Mouse (Mus musculus) hindbrain, embryonic 13.5 days (tissue): ENCODE data around the gene Rhog. TPM values are rescaled to one million over a fixed set of nuclear protein-coding genes. Genes with fewer than 3 reads are reported as not detected.
"Not testable (repeated sequence)": the region's sequence is repeated elsewhere in the genome, so short reads cannot be mapped to it uniquely, and the experiment has no call there.

Experiments used
- ATAC-seq: fragments of 200-750 bp; cut with Nextera tagmentation; 2 replicates; pipeline ENCODE4 v1.8.0; 2017; ENCODE audit warnings: moderate TSS enrichment; ENCODE audit not compliant: low FRiP score
- H3K27ac ChIP-seq: fragments of 300-500 bp; sonication (generic); 2 replicates; pipeline ENCODE4 v1.5.1; 2015; ENCODE audit warnings: inconsistent platforms, mild to moderate bottlenecking, moderate library complexity
- H3K27me3 ChIP-seq: fragments of 300-500 bp; sonication (generic); 2 replicates; pipeline ENCODE4 v1.6.1; 2015; ENCODE audit warnings: mild to moderate bottlenecking, inconsistent platforms
- H3K36me3 ChIP-seq: fragments of 300-500 bp; sonication (generic); 2 replicates; pipeline ENCODE4 v1.6.1; 2015; ENCODE audit warnings: mild to moderate bottlenecking, inconsistent platforms
- H3K4me1 ChIP-seq: fragments of 300-500 bp; sonication (generic); replicated peaks from 2 replicates; pipeline ENCODE4 v1.6.1; 2015; ENCODE audit warnings: inconsistent platforms
- H3K4me2 ChIP-seq: fragments of 300-500 bp; sonication (generic); 2 replicates; pipeline ENCODE4 v1.6.1; 2015; ENCODE audit warnings: inconsistent platforms, mild to moderate bottlenecking, moderate library complexity
- H3K4me3 ChIP-seq: fragments of 300-500 bp; sonication (generic); 2 replicates; pipeline ENCODE4 v1.5.1; 2015; ENCODE audit warnings: mild to moderate bottlenecking, inconsistent platforms
- H3K9ac ChIP-seq: fragments of 300-500 bp; sonication (generic); 2 replicates; pipeline ENCODE4 v1.6.1; 2015; ENCODE audit warnings: mild to moderate bottlenecking, inconsistent platforms
- H3K9me3 ChIP-seq: fragments of 300-500 bp; sonication (generic); 2 replicates; pipeline ENCODE4 v1.6.1; 2016; ENCODE audit warnings: inconsistent platforms
- WGBS: fragments of 180-500 bp; shearing (Covaris S2); methylation state at CpG from one replicate; pipeline ENCODE4 v1.1.7; 2015; 5-methylcytosine and 5-hydroxymethylcytosine counted together
- polyA plus RNA-seq: library from polyadenylated mRNA; unstranded; fragments of >200 nt; fragmentation: Nextera tagmentation; extraction: Ambion mirVana; gene quantifications from 2 replicates; pipeline ENCODE4 v1.2.1, GENCODE M21; 2015

Gene Rhog
- polyA plus RNA-seq, 1 experiment from 2014 or later = 21.0 TPM

- Histone ChIP-seq H3K4me2 (0 out of 2 replicates have a peak overlapping the region, but pooled peaks have one; percentile 97), H3K27ac (no peak overlapping the region), H3K9ac (no peak overlapping the region), H3K27me3 (peaks cover 13% of the 10 kb centered on the region), H3K9me3 (no peaks in the 10 kb centered on the region), H3K36me3 (no peaks in the 10 kb centered on the region), H3K4me3 (no peak overlapping the region), H3K4me1 (peaks cover 17% of the 10 kb centered on the region)
- 54% methylated on average over 14 of the region's 14 CpGs for WGBS
- ATAC-seq = peak; percentile 46
Observed at GRCm38 (mm10) chr7:102266401-102267042, 10.7 kb upstream of the Rhog start.

GRCm38 (mm10) chr7:102266021-102266400, 10.2 kb upstream of the Rhog start:
- ATAC-seq, H3K4me3 ChIP-seq, H3K4me2 ChIP-seq, H3K27ac ChIP-seq, H3K9ac ChIP-seq, H3K36me3 ChIP-seq, H3K9me3 ChIP-seq: not testable (repeated sequence)
- 95% methylated on average over 10 of the region's 10 CpGs for WGBS
- Histone ChIP-seq H3K4me1 (peaks cover 17% of the 10 kb centered on the region), H3K27me3 (peaks cover 13% of the 10 kb centered on the region)

GRCm38 (mm10) chr7:102263020-102263419, 7.2 kb upstream of the Rhog start:
- H3K9me3 ChIP-seq = no peaks in the 10 kb centered on the region
- no peak overlapping the region for H3K4me2 ChIP-seq
- ATAC-seq = no peak
- H3K36me3 ChIP-seq = no peaks in the 10 kb centered on the region
- peaks cover 2% of the 10 kb centered on the region for H3K4me1 ChIP-seq
- H3K27ac ChIP-seq = no peak overlapping the region
- no peak overlapping the region for H3K4me3 ChIP-seq
- 96% methylated on average over 2 of the region's 2 CpGs for WGBS
- no peak overlapping the region for H3K9ac ChIP-seq
- peaks cover 1% of the 10 kb centered on the region; the same call in 1 of the 2 replicates for H3K27me3 ChIP-seq

GRCm38 (mm10) chr7:102260518-102260917, 4.7 kb upstream of the Rhog start:
- Histone ChIP-seq H3K27ac (no peak overlapping the region), H3K9ac (no peak overlapping the region), H3K36me3 (no peaks in the 10 kb centered on the region), H3K4me3 (no peak overlapping the region), H3K4me2 (no peak overlapping the region), H3K4me1 (no peaks in the 10 kb centered on the region), H3K9me3 (no peaks in the 10 kb centered on the region), H3K27me3 (no peaks in the 10 kb centered on the region)
- ATAC-seq = no peak
- WGBS = 90% methylated on average over 1 of the region's 1 CpGs

GRCm38 (mm10) chr7:102259716-102260479, 4.0 kb upstream of the Rhog start:
- no peaks in the 10 kb centered on the region for H3K36me3 ChIP-seq
- ATAC-seq = no peak
- no peaks in the 10 kb centered on the region for H3K4me1 ChIP-seq
- no peak overlapping the region for H3K9ac ChIP-seq
- no peak overlapping the region for H3K4me3 ChIP-seq
- no peaks in the 10 kb centered on the region for H3K27me3 ChIP-seq
- no peaks in the 10 kb centered on the region for H3K9me3 ChIP-seq
- no peak overlapping the region for H3K4me2 ChIP-seq
- no peak overlapping the region for H3K27ac ChIP-seq
- WGBS = 89% methylated on average over 10 of the region's 10 CpGs

GRCm38 (mm10) chr7:102258753-102259152, 2.9 kb upstream of the Rhog start:
- H3K27ac ChIP-seq = no peak overlapping the region
- no peak overlapping the region for H3K4me2 ChIP-seq
- no peak overlapping the region for H3K4me3 ChIP-seq
- H3K4me1 ChIP-seq = no peaks in the 10 kb centered on the region
- no peaks in the 10 kb centered on the region for H3K9me3 ChIP-seq
- no peak overlapping the region for H3K9ac ChIP-seq
- H3K36me3 ChIP-seq = no peaks in the 10 kb centered on the region
- ATAC-seq = no peak
- WGBS = 73% methylated on average over 3 of the region's 3 CpGs
- H3K27me3 ChIP-seq = no peaks in the 10 kb centered on the region

- Histone ChIP-seq H3K27me3 (no peaks in the 10 kb centered on the region), H3K9me3 (no peaks in the 10 kb centered on the region), H3K36me3 (no peaks in the 10 kb centered on the region), H3K4me1 (no peaks in the 10 kb centered on the region), H3K27ac (no peak overlapping the region), H3K4me2 (no peak overlapping the region), H3K4me3 (no peak overlapping the region), H3K9ac (no peak overlapping the region)
- peak; percentile 79 for ATAC-seq
- WGBS = 23% methylated on average over 4 of the region's 4 CpGs
Observed at GRCm38 (mm10) chr7:102258189-102258588, 2.3 kb upstream of the Rhog start.

GRCm38 (mm10) chr7:102256636-102257035, 782 bp upstream of the Rhog start:
- Histone ChIP-seq H3K9me3 (no peaks in the 10 kb centered on the region), H3K9ac (no peak overlapping the region), H3K27me3 (no peaks in the 10 kb centered on the region), H3K4me1 (no peaks in the 10 kb centered on the region), H3K4me2 (no peak overlapping the region), H3K4me3 (no peak overlapping the region), H3K27ac (no peak overlapping the region), H3K36me3 (no peaks in the 10 kb centered on the region)
- ATAC-seq = no peak
- WGBS = 90% methylated on average over 3 of the region's 3 CpGs

GRCm38 (mm10) chr7:102253631-102254030, 2.2 kb downstream of the Rhog start:
- Histone ChIP-seq H3K4me2 (no peak overlapping the region), H3K27me3 (no peaks in the 10 kb centered on the region), H3K4me1 (peaks cover 16% of the 10 kb centered on the region), H3K4me3 (no peak overlapping the region), H3K27ac (no peak overlapping the region), H3K36me3 (no peaks in the 10 kb centered on the region), H3K9ac (no peak overlapping the region), H3K9me3 (no peaks in the 10 kb centered on the region)
- ATAC-seq = no peak
- WGBS = 89% methylated on average over 1 of the region's 1 CpGs

GRCm38 (mm10) chr7:102250631-102251214, 5.1 kb downstream of the Rhog start:
- no peaks in the 10 kb centered on the region for H3K36me3 ChIP-seq
- no peaks in the 10 kb centered on the region for H3K9me3 ChIP-seq
- H3K27ac ChIP-seq = peak overlapping the region; percentile 85
- peaks cover 44% of the 10 kb centered on the region for H3K4me1 ChIP-seq
- H3K9ac ChIP-seq = peak overlapping the region; percentile 85
- H3K4me2 ChIP-seq = peak overlapping the region; percentile 90
- ATAC-seq = peak; percentile 80
- under 1% methylated on average over 33 of the region's 33 CpGs for WGBS
- no peaks in the 10 kb centered on the region for H3K27me3 ChIP-seq
- peak overlapping the region; percentile 68 for H3K4me3 ChIP-seq

GRCm38 (mm10) chr7:102249896-102250630, 5.8 kb downstream of the Rhog start:
- H3K4me2 ChIP-seq = peak overlapping the region; percentile 90
- peaks cover 49% of the 10 kb centered on the region for H3K4me1 ChIP-seq
- peak overlapping the region; percentile 85 for H3K27ac ChIP-seq
- ATAC-seq = peak; percentile 81
- H3K9me3 ChIP-seq = no peaks in the 10 kb centered on the region
- peak overlapping the region; percentile 85 for H3K9ac ChIP-seq
- peak overlapping the region; percentile 68 for H3K4me3 ChIP-seq
- H3K36me3 ChIP-seq = no peaks in the 10 kb centered on the region
- no peaks in the 10 kb centered on the region for H3K27me3 ChIP-seq
- under 1% methylated on average over 48 of the region's 49 CpGs for WGBS

GRCm38 (mm10) chr7:102249531-102249895, 6.3 kb downstream of the Rhog start:
- Histone ChIP-seq H3K4me1 (peaks cover 49% of the 10 kb centered on the region), H3K4me3 (peak overlapping the region; percentile 68), H3K9me3 (no peaks in the 10 kb centered on the region), H3K9ac (peak overlapping the region; percentile 85), H3K36me3 (no peaks in the 10 kb centered on the region), H3K4me2 (peak overlapping the region; percentile 90), H3K27ac (peak overlapping the region; percentile 67), H3K27me3 (no peaks in the 10 kb centered on the region)
- under 1% methylated on average over 23 of the region's 23 CpGs for WGBS
- peak; percentile 34 for ATAC-seq
